Mouse (Mus musculus) megakaryocyte, embryonic 14.5 days (primary cell): Measurements from ENCODE around the gene Cnnm3. TPM values are rescaled to one million over a fixed set of nuclear protein-coding genes. Genes with fewer than 3 reads are reported as not detected.
"Not testable (repeated sequence)": the region's sequence is repeated elsewhere in the genome, so short reads cannot be mapped to it uniquely, and the experiment has no call there.

Experiments used
- H3K27me3 ChIP-seq: replicated peaks from 2 replicates; pipeline ENCODE3; 2012; ENCODE audit warnings: inconsistent platforms
- H3K36me3 ChIP-seq: replicated peaks from 2 replicates; pipeline ENCODE3; 2012; ENCODE audit warnings: low read length, inconsistent platforms, mixed read lengths
- H3K4me1 ChIP-seq: 2 replicates; pipeline ENCODE4 v1.6.1; 2012; ENCODE audit warnings: inconsistent platforms
- H3K4me3 ChIP-seq: replicated peaks from 2 replicates; pipeline ENCODE3; 2012; ENCODE audit warnings: moderate library complexity, mild to moderate bottlenecking, inconsistent platforms
- H3K9me3 ChIP-seq: 2 replicates; pipeline ENCODE4 v1.6.1; 2012; ENCODE audit warnings: inconsistent platforms
- FLI1 ChIP-seq: IDR thresholded peaks from 2 replicates; pipeline ENCODE4 v1.6.1; 2012; ENCODE audit warnings: low read length, inconsistent platforms, mixed read lengths
- GATA1 ChIP-seq: IDR thresholded peaks from 3 replicates; pipeline ENCODE4 v1.6.1; 2012; ENCODE audit warnings: mixed read lengths, low read length, inconsistent platforms, borderline replicate concordance
- polyA plus RNA-seq: library from polyadenylated mRNA; stranded (reverse); fragments of >175 nt; gene quantifications from 2 replicates; pipeline ENCODE4 v1.2.3, GENCODE M21; 2012; ENCODE audit warnings: low replicate concordance; ENCODE audit not compliant: insufficient read depth

Gene Cnnm3
- polyA plus RNA-seq, 1 experiment = 9.6 TPM

GRCm38 (mm10) chr1:36533546-36533945 is 21.9 kb downstream of the Cnnm3 start:
- no peak for TF ChIP-seq FLI1
- TF ChIP-seq GATA1 = no peak
- Histone ChIP-seq H3K36me3 (peaks cover 80% of the 10 kb centered on the region), H3K4me3 (no peak overlapping the region)

GRCm38 (mm10) chr1:36534595-36535058 is 23.0 kb downstream of the Cnnm3 start:
- peaks cover 89% of the 10 kb centered on the region for H3K36me3 ChIP-seq
- H3K4me3 ChIP-seq = no peak overlapping the region
- H3K9me3 ChIP-seq = no peaks in the 10 kb centered on the region
- H3K4me1 ChIP-seq = peaks cover 5% of the 10 kb centered on the region; the same call in 1 of the 2 replicates
- TF ChIP-seq GATA1 = no peak
- no peak for TF ChIP-seq FLI1
- H3K27me3 ChIP-seq = no peaks in the 10 kb centered on the region

More at GRCm38 (mm10) chr1:36533546-36533945, 21.9 kb downstream of the Cnnm3 start:
- no peaks in the 10 kb centered on the region for H3K9me3 ChIP-seq
- peaks cover 5% of the 10 kb centered on the region; the same call in 1 of the 2 replicates for H3K4me1 ChIP-seq
- no peaks in the 10 kb centered on the region for H3K27me3 ChIP-seq

GRCm38 (mm10) chr1:36535477-36536396 is 24.1 kb downstream of the Cnnm3 start:
- peaks cover 89% of the 10 kb centered on the region for H3K36me3 ChIP-seq
- no peaks in the 10 kb centered on the region for H3K27me3 ChIP-seq
- no peak for TF ChIP-seq GATA1
- TF ChIP-seq FLI1 = no peak

GRCm38 (mm10) chr1:36536397-36536728 is 24.7 kb downstream of the Cnnm3 start:
- Histone ChIP-seq H3K4me1 (peaks cover 5% of the 10 kb centered on the region; the same call in 1 of the 2 replicates), H3K9me3 (no peaks in the 10 kb centered on the region), H3K27me3 (no peaks in the 10 kb centered on the region), H3K4me3 (no peak overlapping the region), H3K36me3 (peaks cover 88% of the 10 kb centered on the region)
- TF ChIP-seq GATA1 = no peak
- no peak for TF ChIP-seq FLI1

More at GRCm38 (mm10) chr1:36535477-36536396, 24.1 kb downstream of the Cnnm3 start:
- Histone ChIP-seq H3K4me1 (peaks cover 5% of the 10 kb centered on the region; the same call in 1 of the 2 replicates), H3K9me3 (no peaks in the 10 kb centered on the region), H3K4me3 (no peak overlapping the region)

- H3K36me3 ChIP-seq = peaks cover 88% of the 10 kb centered on the region
- not testable (repeated sequence) for H3K4me1 ChIP-seq, H3K4me3 ChIP-seq, H3K9me3 ChIP-seq, H3K27me3 ChIP-seq
These were observed 25.1 kb downstream of the Cnnm3 start, which contains the start of gene Ankrd23 for GRCm38 (mm10) chr1:36536783-36537182. Ankrd23 (minus strand) TSS chr1:36536883.

GRCm38 (mm10) chr1:36538727-36539126 is 27.1 kb downstream of the Cnnm3 start:
- no peaks in the 10 kb centered on the region for H3K9me3 ChIP-seq
- no peak for TF ChIP-seq GATA1
- no peak for TF ChIP-seq FLI1
- H3K4me3 ChIP-seq = no peak overlapping the region
- peaks cover 89% of the 10 kb centered on the region for H3K36me3 ChIP-seq
- peaks cover 5% of the 10 kb centered on the region; the same call in 1 of the 2 replicates for H3K4me1 ChIP-seq
- no peaks in the 10 kb centered on the region for H3K27me3 ChIP-seq

- H3K4me3 ChIP-seq = no peak within 1 kb of the TSS
- no peaks in the 10 kb centered on the region for H3K27me3 ChIP-seq
- H3K36me3 ChIP-seq = peaks cover 89% of the 10 kb centered on the region
- peaks cover 5% of the 10 kb centered on the region; the same call in 1 of the 2 replicates for H3K4me1 ChIP-seq
- TF ChIP-seq GATA1 (no peak), FLI1 (no peak)
- no peaks in the 10 kb centered on the region for H3K9me3 ChIP-seq
These were observed 27.5 kb downstream of the Cnnm3 start, which contains the start of gene Gm42417 for GRCm38 (mm10) chr1:36539186-36539585. Gm42417 (minus strand) TSS chr1:36539429.

GRCm38 (mm10) chr1:36540132-36540531 is 28.5 kb downstream of the Cnnm3 start:
- Histone ChIP-seq H3K9me3 (no peaks in the 10 kb centered on the region), H3K36me3 (peaks cover 82% of the 10 kb centered on the region), H3K4me3 (no peak overlapping the region), H3K4me1 (no peaks in the 10 kb centered on the region; the same call in 1 of the 2 replicates), H3K27me3 (no peaks in the 10 kb centered on the region)
- no peak for TF ChIP-seq FLI1
- TF ChIP-seq GATA1 = no peak

GRCm38 (mm10) chr1:36540807-36541206 is 29.1 kb downstream of the Cnnm3 start:
- Histone ChIP-seq H3K9me3 (no peaks in the 10 kb centered on the region), H3K36me3 (peaks cover 75% of the 10 kb centered on the region)

GRCm38 (mm10) chr1:36541844-36542243 is 30.2 kb downstream of the Cnnm3 start:
- no peak for TF ChIP-seq GATA1
- TF ChIP-seq FLI1 = no peak
- H3K36me3 ChIP-seq = peaks cover 67% of the 10 kb centered on the region
- H3K4me3 ChIP-seq = no peak overlapping the region
- peaks cover 14% of the 10 kb centered on the region for H3K4me1 ChIP-seq
- H3K27me3 ChIP-seq = no peaks in the 10 kb centered on the region
- no peaks in the 10 kb centered on the region for H3K9me3 ChIP-seq

More at GRCm38 (mm10) chr1:36540807-36541206, 29.1 kb downstream of the Cnnm3 start:
- Histone ChIP-seq H3K4me3 (no peak overlapping the region), H3K27me3 (no peaks in the 10 kb centered on the region), H3K4me1 (peaks cover 5% of the 10 kb centered on the region)
- TF ChIP-seq FLI1 = no peak
- no peak for TF ChIP-seq GATA1
